Mouse (Mus musculus): ENCODE measurements at regions not wholly inside any gene's neighbourhood (a gene's known extent, or its start where the extent isn't known, plus 50 kb on each side); places are given as distances from the start of the nearest gene placed in this dataset.
A peak's percentile ranks its signal among the peaks of the same experiment; 100 is the strongest.
"Not testable (repeated sequence)": the region's sequence is repeated elsewhere in the genome, so short reads cannot be mapped to it uniquely, and the experiment has no call there.

DNA sequence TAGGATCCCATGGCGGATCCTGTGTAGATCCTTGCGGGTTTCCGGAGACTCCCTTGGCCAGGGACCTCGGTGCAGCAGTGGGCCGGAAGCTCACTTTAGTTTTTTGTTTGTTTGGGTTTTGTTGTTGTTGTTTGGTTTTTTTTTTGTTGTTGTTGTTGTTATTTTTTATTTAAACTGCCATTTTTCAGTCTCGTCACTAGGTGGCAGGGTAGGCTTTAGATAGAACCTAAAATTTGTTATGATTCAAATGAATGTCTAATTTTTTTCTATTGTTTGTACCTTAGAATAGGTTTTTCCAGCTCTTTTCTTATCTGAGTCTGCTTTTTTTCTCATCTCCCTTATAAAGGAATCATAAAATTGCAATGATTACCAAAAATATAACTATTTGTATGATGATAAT, 834.4 kb upstream of the Tacstd2 start:
- DNase-seq (ENCODE audit: low spot score in 2 of 2), result no peak

DNA sequence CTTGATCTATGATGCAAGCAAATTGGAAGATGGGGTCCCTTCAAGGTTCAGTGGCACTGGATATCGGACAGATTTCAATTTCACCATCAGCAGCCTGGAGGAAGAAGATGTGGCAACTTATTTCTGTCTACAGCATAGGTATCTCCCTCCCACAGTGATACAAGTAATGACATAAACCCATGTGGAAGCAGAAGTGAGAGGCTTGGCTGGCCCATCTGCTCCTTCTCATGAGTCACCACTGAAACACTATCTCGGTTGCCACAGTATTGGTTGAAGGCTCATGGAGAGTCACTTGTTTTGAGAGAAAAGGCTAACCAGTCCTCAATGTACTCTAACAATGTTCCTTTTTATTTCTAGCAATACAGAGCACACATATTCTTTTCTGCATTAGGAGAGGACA, 804.2 kb upstream of the Tacstd2 start:
- DNase-seq (ENCODE audit: low spot score in 2 of 2), result peak; percentile 0 to 2

DNA sequence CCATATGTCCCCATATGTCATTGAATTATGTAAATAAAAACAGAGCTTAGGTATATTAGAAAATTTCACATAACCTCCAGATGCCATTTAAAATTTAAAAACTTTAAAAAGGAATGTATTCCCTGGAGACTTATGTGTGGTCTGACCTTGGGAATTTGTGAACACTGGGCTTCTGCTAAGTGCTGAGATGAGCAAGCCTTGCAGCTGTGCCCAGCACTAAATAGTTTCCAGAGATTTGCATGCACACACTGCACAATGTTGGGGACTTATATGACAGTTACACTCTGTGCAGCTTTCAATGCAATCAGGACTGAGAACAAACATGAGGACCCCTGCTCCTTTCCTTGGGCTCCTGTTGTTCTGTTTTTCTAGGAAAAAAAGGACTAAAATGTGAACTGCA, 803.6 kb upstream of the Tacstd2 start:
- DNase-seq (ENCODE audit: low spot score in 2 of 2), result not testable (repeated sequence)

DNA sequence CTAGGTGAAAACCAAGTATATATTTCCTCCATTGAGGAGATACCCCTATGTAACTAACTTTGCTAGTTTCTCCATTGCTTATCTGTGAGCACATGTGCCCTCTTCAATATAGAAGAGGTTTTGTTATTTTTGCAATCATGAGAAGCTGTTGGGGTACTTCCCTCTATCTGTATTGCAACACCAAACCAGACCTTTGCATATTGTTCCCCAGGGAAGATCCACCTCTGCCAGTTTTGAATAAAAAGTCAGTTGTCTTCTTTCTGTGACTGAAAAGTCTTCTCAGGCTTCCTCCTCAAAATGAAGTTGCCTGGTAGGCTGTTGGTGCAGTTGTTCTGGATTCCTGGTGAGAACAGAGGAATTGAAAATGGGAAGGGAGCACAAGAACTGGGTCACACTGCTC, 775.8 kb upstream of the Tacstd2 start:
- no peak for DNase-seq (ENCODE audit: low spot score in 2 of 2)

DNA sequence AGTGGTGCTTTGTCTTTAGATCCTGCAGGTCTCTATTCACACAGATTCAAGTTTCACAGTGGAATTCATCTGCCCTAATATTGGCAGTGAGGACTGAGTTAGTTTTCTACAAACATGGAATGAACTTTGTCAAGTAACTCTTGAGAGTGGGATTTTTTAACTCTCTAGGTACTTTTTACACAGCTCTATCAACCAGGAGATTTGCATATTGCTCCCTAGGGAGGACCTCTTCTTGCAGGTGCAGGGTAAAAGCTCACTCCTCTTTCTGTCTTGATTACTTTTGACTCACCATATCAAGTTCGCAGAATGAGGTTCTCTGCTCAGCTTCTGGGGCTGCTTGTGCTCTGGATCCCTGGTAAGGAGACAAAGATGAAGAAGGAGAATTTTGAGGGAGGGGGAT, 766.5 kb upstream of the Tacstd2 start:
- DNase-seq (ENCODE audit: low spot score in 2 of 2), result no peak

DNA sequence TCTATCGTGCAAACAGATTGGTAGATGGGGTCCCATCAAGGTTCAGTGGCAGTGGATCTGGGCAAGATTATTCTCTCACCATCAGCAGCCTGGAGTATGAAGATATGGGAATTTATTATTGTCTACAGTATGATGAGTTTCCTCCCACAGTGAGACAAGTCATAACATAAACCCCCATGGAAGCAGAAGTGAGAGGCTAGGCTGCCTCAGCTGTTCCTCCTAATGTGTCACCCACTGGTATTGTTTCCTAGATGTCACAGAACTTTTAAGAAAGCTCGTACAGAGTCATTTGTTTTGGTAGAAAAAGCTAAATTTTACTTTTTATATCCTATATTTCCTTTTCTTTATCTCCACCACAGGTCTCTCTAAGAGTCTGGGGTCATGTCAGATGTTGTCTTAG, 721.1 kb upstream of the Tacstd2 start:
- DNase-seq (ENCODE audit: low spot score in 2 of 2), result no peak

DNA sequence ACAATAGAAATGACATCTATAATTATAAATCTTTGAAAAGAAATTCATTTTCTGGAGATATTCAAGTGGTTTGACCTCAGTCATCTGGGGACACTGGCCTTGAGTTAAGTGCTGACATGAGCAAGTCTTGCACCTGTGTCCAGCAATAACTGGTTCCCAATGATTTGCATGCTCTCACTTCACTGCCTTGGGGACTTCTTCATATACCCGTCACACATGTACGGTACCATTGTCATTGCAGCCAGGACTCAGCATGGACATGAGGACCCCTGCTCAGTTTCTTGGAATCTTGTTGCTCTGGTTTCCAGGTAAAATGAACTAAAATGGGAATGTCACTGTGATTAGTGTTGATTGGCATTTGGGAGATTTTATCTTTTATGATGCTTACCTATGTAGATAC, 720.6 kb upstream of the Tacstd2 start:
- no peak for DNase-seq (ENCODE audit: low spot score in 2 of 2)

DNA sequence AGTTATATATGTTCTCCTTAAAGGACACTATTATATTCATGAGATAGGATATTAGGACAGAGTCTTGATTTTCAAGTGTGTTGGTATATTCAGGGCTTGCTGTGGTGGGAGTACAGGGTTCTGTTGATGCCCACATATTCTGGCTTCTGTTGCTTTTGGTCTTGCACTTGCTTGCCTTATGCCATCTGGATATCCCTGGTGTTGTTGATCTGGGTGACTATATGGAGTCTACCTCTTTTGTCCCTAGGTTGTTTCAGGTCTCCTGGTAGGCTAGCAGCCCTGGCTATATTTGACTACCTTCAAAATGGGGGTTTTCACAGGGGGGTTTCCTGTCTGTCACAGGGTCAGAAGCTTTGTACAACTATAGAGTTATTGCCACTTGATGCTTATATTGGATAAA, 717.1 kb upstream of the Tacstd2 start:
- DNase-seq (ENCODE audit: low spot score in 2 of 2), result no peak

DNA sequence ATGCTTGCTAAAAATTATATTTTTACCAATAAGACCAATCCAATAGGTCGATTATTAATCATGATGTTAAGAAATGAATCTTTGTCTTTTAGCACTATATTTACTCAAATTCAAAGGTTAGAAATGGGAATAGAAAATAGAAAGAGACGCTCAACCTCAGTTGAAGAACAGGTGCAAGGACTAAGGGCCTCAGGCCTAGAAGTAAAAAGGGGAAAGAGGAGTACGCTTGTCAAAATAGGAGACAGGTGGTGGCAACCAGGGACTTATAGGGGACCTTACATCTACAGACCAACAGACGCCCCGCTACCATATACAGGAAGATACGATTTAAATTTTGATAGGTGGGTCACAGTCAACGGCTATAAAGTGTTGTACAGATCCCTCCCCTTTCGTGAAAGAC, 715.7 kb upstream of the Tacstd2 start:
- DNase-seq (ENCODE audit: low spot score in 2 of 2), result not testable (repeated sequence)

DNA sequence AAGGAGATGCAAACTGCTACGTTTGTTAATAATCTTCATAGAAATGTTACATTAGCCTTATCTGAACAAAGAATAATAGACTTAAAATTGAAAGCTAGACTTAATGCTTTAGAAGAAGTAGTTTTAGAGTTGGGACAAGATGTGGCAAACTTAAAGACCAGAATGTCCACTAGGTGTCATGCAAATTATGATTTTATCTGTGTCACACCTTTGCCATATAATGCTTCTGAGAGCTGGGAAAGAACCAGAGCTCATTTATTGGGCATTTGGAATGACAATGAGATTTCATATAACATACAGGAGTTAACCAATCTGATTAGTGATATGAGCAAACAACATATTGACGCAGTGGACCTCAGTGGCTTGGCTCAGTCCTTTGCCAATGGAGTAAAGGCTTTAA, 714.8 kb upstream of the Tacstd2 start:
- not testable (repeated sequence) for DNase-seq (ENCODE audit: low spot score in 2 of 2)

DNA sequence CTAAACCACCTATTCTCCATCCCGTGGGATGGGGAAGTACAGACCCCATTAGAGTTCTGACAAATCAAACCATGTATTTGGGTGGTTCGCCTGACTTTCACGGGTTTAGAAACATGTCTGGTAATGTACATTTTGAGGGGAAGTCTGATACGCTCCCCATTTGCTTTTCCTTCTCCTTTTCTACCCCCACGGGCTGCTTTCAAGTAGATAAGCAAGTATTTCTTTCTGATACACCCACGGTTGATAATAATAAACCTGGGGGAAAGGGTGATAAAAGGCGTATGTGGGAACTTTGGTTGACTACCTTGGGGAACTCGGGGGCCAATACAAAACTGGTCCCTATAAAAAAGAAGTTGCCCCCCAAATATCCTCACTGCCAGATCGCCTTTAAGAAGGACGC, 713.7 kb upstream of the Tacstd2 start:
- DNase-seq (ENCODE audit: low spot score in 2 of 2), result not testable (repeated sequence)

DNA sequence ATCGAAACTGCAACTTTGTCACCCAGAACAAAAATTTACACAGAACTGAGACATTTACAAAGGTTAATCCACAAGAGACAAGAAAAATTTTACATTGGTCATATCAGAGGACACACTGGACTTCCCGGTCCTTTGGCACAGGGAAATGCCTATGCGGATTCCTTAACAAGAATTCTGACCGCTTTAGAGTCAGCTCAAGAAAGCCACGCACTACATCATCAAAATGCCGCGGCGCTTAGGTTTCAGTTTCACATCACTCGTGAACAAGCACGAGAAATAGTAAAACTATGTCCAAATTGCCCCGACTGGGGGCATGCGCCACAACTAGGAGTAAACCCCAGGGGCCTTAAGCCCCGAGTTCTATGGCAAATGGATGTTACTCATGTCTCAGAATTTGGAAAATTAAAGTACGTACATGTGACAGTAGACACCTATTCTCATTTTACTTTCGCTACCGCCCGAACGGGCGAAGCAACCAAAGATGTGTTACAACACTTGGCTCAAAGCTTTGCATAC, 712.5 kb upstream of the Tacstd2 start:
- not testable (repeated sequence) for DNase-seq (ENCODE audit: low spot score in 2 of 2)

DNA sequence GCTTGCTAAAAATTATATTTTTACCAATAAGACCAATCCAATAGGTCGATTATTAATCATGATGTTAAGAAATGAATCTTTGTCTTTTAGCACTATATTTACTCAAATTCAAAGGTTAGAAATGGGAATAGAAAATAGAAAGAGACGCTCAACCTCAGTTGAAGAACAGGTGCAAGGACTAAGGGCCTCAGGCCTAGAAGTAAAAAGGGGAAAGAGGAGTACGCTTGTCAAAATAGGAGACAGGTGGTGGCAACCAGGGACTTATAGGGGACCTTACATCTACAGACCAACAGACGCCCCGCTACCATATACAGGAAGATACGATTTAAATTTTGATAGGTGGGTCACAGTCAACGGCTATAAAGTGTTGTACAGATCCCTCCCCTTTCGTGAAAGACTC, 707.2 kb upstream of the Tacstd2 start:
- DNase-seq (ENCODE audit: low spot score in 2 of 2), result not testable (repeated sequence)

DNA sequence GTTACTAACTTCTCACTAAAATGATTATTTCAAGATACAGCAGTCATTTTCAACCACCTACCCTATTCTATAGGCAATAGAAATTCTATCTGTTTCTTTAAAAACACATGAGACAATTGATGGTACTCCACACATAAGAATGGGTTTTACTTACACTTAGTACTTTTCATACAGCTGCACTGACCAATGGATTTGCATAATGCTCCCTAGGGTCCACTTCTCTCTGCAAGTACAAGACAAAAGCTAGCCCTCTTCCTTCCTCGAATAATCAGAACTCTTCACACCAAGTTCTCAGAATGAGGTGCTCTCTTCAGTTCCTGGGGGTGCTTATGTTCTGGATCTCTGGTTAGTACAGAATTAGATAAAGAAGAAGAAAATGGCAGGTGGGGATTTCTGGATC, 684.1 kb upstream of the Tacstd2 start:
- DNase-seq (ENCODE audit: low spot score in 2 of 2), result no peak

DNA sequence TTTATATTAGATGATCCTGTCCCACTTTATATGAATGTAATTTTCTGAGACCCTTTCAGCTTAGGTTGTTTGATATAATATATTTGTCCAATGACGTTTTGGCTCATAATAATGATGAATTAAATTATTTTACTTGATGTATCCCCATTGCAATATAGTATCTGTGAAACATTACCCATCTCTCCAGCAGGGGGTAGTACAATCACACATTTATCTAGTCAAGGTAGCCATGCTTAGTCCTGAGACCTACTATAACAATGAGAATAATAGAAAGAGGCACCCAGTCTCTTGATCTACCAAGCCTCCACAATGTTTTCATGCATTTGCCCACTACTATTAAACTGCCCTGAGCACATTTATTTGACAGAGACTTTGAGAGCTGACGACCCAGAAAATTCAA, 665.9 kb upstream of the Tacstd2 start:
- no peak for DNase-seq (ENCODE audit: low spot score in 2 of 2)

DNA sequence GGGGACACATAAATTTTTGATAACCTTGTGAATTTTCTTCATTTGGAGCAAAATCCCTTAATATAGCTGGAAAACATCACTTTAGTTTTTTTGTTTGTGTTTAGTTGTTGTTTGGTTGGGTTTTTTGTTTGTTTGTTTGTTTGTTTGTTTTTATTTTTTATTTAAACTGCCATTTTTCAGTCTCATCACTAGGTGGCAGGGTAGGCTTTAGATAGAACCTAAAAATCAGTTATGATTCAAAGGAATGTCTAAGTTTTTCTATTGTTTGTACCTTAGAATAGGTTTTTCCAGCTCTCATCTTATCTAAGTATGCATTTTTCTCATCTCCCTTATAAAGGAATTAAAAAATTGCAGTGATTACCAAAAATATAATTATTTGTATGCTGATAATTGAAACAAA, 662.4 kb upstream of the Tacstd2 start:
- no peak for DNase-seq (ENCODE audit: low spot score in 2 of 2)

DNA sequence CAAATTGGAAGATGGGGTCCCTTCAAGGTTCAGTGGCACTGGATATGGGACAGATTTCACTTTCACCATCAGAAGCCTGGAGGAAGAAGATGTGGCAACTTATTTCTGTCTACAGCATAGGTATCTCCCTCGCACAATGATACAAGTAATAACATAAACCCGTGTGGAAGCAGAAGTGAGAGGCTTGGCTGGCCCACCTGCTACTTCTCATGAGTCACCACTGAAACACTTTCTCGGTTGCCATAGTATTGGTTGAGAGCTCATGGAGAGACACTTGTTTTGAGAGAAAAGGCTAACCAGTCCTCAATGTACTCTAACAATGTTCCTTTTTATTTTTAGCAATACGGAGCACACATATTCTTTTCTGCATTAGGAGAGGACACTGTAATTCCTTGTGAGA, 629.2 kb upstream of the Tacstd2 start:
- DNase-seq (ENCODE audit: low spot score in 2 of 2), result peak; percentile 1 to 6

DNA sequence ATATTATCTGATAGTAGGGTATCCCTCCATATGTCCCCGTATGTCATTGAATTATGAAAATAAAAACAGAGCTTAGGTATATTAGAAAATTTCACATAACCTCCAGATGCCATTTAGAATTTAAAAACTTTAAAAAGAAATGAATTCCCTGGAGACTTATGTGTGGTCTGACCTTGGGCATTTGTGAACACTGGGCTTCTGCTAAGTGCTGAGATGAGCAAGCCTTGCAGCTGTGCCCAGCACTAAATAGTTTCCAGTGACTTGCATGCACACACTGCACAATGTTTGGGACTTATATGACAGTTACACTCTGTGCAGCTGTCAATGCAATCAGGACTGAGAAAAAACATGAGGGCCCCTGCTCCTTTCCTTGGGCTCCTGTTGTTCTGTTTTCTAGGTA, 628.5 kb upstream of the Tacstd2 start:
- DNase-seq (ENCODE audit: low spot score in 2 of 2), result not testable (repeated sequence)

DNA sequence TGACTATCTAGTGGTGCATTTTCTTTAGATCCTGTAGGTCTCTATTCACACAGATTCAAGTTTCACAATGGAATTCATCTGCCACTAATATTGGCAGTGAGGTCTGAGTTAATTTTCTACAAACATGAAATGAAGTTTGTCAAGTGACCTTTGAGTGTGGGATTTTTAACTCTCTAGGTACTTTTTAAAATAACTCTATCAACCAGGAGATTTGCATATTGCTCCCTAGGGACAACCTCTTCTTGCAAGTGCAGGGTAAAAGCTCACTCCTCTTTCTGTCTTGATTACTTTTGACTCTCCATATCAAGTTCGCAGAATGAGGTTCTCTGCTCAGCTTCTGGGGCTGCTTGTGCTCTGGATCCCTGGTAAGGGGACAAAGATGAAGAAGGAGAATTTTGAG, 616.0 kb upstream of the Tacstd2 start:
- no peak for DNase-seq (ENCODE audit: low spot score in 2 of 2)

DNA sequence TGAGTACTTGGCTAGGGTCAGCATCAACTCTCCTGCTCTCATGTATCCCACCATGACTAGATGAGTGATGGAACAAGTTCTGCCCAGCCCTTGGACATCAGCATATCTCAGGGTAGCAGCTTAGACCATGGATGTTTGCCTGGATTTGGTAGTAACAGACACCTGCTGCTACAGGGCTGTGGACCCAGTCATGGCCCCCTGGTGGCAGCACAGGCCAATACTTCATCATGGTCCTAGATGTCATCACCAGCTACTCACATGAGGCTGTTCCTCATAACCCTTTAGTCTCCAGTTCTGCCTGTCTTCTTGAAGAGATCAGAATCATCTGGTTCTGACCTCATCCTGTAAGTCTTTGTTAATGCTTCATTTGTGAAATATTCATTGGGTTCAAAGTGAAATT, 566.9 kb upstream of the Tacstd2 start:
- DNase-seq (ENCODE audit: low spot score in 2 of 2), result no peak
